Mouse (Mus musculus) right cerebral cortex, postnatal 10 days (tissue): ENCODE data around the gene Ttc27.
A peak's percentile ranks its signal among the peaks of the same experiment; 100 is the strongest.
"Not testable (repeated sequence)": the region's sequence is repeated elsewhere in the genome, so short reads cannot be mapped to it uniquely, and the experiment has no call there.

Source experiments
- DNase-seq, 2 experiments: peaks; one replicate each; pipeline ENCODE4 v3.0.0; 2021; ENCODE audit warnings: low spot score in 2 of 2

Ttc27 gene

GRCm38 (mm10) chr17:74717618-74718151 lies at the start of gene Ttc27:
Gene Ttc27, plus strand, starts transcription at chr17:74717732.
- DNase-seq = peak; percentile 98 to 99

- no peak for DNase-seq
Observed at GRCm38 (mm10) chr17:74668010-74668409, 49.5 kb upstream of the Ttc27 start.

- no peak for DNase-seq
Observed at GRCm38 (mm10) chr17:74670031-74670430, 47.5 kb upstream of the Ttc27 start.

- DNase-seq = no peak
Observed at GRCm38 (mm10) chr17:74672446-74672845, 45.1 kb upstream of the Ttc27 start.

- no peak for DNase-seq
Observed at GRCm38 (mm10) chr17:74673251-74673650, 44.3 kb upstream of the Ttc27 start.

- DNase-seq = no peak
Observed at GRCm38 (mm10) chr17:74678061-74678460, 39.5 kb upstream of the Ttc27 start.

GRCm38 (mm10) chr17:74684927-74685326 lies 32.6 kb upstream of the Ttc27 start:
- no peak for DNase-seq

- no peak for DNase-seq
Observed at GRCm38 (mm10) chr17:74688555-74688954, 29.0 kb upstream of the Ttc27 start.

GRCm38 (mm10) chr17:74689406-74689805 lies 28.1 kb upstream of the Ttc27 start:
- no peak for DNase-seq

- DNase-seq = not testable (repeated sequence)
Observed at GRCm38 (mm10) chr17:74701661-74702060, 15.9 kb upstream of the Ttc27 start.

GRCm38 (mm10) chr17:74705480-74705879 lies 12.1 kb upstream of the Ttc27 start:
- no peak for DNase-seq

GRCm38 (mm10) chr17:74706593-74706992 lies 10.9 kb upstream of the Ttc27 start:
- no peak for DNase-seq

- no peak for DNase-seq
Observed at GRCm38 (mm10) chr17:74707637-74708152, 9.8 kb upstream of the Ttc27 start.

- no peak for DNase-seq
Observed at GRCm38 (mm10) chr17:74710731-74711130, 6.8 kb upstream of the Ttc27 start.

GRCm38 (mm10) chr17:74711627-74712026 lies 5.9 kb upstream of the Ttc27 start:
- no peak for DNase-seq

GRCm38 (mm10) chr17:74715128-74715527 lies 2.4 kb upstream of the Ttc27 start:
- DNase-seq = no peak

- no peak for DNase-seq
Observed at GRCm38 (mm10) chr17:74715724-74716123, 1.8 kb upstream of the Ttc27 start.

- DNase-seq = no peak
Observed at GRCm38 (mm10) chr17:74716643-74717042, 889 bp upstream of the Ttc27 start.

- DNase-seq = no peak
Observed at GRCm38 (mm10) chr17:74717091-74717617, 378 bp upstream of the Ttc27 start.

- DNase-seq = no peak
Observed at GRCm38 (mm10) chr17:74732872-74733271, 15.3 kb downstream of the Ttc27 start.

GRCm38 (mm10) chr17:74735392-74735791 lies 17.9 kb downstream of the Ttc27 start:
- DNase-seq = no peak

GRCm38 (mm10) chr17:74749659-74750058 lies 32.1 kb downstream of the Ttc27 start:
- no peak for DNase-seq

- DNase-seq = no peak
Observed at GRCm38 (mm10) chr17:74751026-74751425, 33.5 kb downstream of the Ttc27 start.
